ENCODE assay signal across 9 mouse cellular contexts in genomic region chr12:79966621-79967490, GRCm38 (mm10).
A peak's percentile ranks its signal among the peaks of the same experiment; 100 is the strongest.
DNase-seq lines count a peak whose midpoint lies in the region; ATAC-seq and TF ChIP-seq lines count a peak whose summit lies in the region.
"Had no signal": no experiment of that assay in that cellular context is flagged by ENCODE, and none has a peak within 500 bp of the region (broad histone marks: within the 10 kb centered on the region; RNA-seq: fewer than 3 reads in every experiment).

No protein-coding gene starts in this region.

- no peak for TF ChIP-seq EP300 in liver, postnatal 0 days (IDR thresholded peaks at IDR 0.05; ENCODE audit: low read depth)

- peaks cover 15% of the 10 kb centered on the region for H3K27me3 ChIP-seq in midbrain, embryonic 12.5 days
- H3K27me3 ChIP-seq in midbrain, embryonic 16.5 days (ENCODE audit: control insufficient read depth, insufficient read depth, low read depth, low read length): no peaks in the 10 kb centered on the region
- H3K27me3 ChIP-seq in heart, embryonic 14.5 days (ENCODE audit: control insufficient read depth, insufficient read depth, low read length): no peaks in the 10 kb centered on the region
- H3K27me3 ChIP-seq in liver, postnatal 0 days (ENCODE audit: insufficient read depth, low read length): no peaks in the 10 kb centered on the region
- H3K27me3 ChIP-seq: neural tube, embryonic 12.5 days had no signal

- peaks cover 61% of the 10 kb centered on the region for H3K4me1 ChIP-seq in midbrain, embryonic 12.5 days
- peaks cover 21% of the 10 kb centered on the region for H3K4me1 ChIP-seq in midbrain, embryonic 16.5 days (ENCODE audit: control insufficient read depth, insufficient read depth, low read length)
- H3K4me1 ChIP-seq in heart, embryonic 14.5 days (ENCODE audit: control insufficient read depth in 2 of 2, insufficient read depth in 2 of 2, low read length in 2 of 2): peaks cover 46 to 57% of the 10 kb centered on the region in 2 experiments
- H3K4me1 ChIP-seq in liver, postnatal 0 days (ENCODE audit: insufficient read depth): peaks cover 54% of the 10 kb centered on the region

- peak; percentile 56 for DNase-seq in adrenal gland, postnatal 14 days
- no peak for DNase-seq in adrenal gland, postnatal 25 days
- no peak for DNase-seq in liver, postnatal 0 days
- no peak for DNase-seq in cerebellum, postnatal 4 days (ENCODE audit: low spot score in 2 of 2)
- DNase-seq in frontal cortex, postnatal 25 days (ENCODE audit: low spot score in 2 of 2): no peak

- H3K9me3 ChIP-seq in midbrain, embryonic 12.5 days: no peaks in the 10 kb centered on the region
- no peaks in the 10 kb centered on the region for H3K9me3 ChIP-seq in midbrain, embryonic 16.5 days (replicated peaks; ENCODE audit: control insufficient read depth, low read length, poor library complexity, severe bottlenecking)
- H3K9me3 ChIP-seq in heart, embryonic 14.5 days (ENCODE audit: control insufficient read depth, low read length): no peaks in the 10 kb centered on the region
- H3K9me3 ChIP-seq in liver, postnatal 0 days (ENCODE audit: low read length): no peaks in the 10 kb centered on the region
- H3K9me3 ChIP-seq: neural tube, embryonic 12.5 days had no signal

- WGBS in midbrain, embryonic 12.5 days: 62% methylated on average over 12 of the region's 12 CpGs
- 60% methylated on average over 12 of the region's 12 CpGs for WGBS in midbrain, embryonic 16.5 days
- 24% methylated on average over 12 of the region's 12 CpGs for WGBS in heart, embryonic 14.5 days
- 48% methylated on average over 12 of the region's 12 CpGs for WGBS in liver, postnatal 0 days (ENCODE audit: insufficient replicate concordance)

- H3K4me2 ChIP-seq in midbrain, embryonic 12.5 days (replicated peaks): no peak overlapping the region
- H3K4me2 ChIP-seq in midbrain, embryonic 16.5 days (ENCODE audit: low read length): no peak overlapping the region
- H3K4me2 ChIP-seq in heart, embryonic 14.5 days (ENCODE audit: low read length): no peak overlapping the region
- no peak overlapping the region for H3K4me2 ChIP-seq in liver, postnatal 0 days (ENCODE audit: low read depth, low read length)

- H3K27ac ChIP-seq in midbrain, embryonic 12.5 days (replicated peaks): 0 out of 2 replicates have a peak overlapping the region, but pooled peaks have one; percentile 63
- no peak overlapping the region for H3K27ac ChIP-seq in midbrain, embryonic 16.5 days (ENCODE audit: low read length)
- peak overlapping the region; percentile 55 to 83 for H3K27ac ChIP-seq in heart, embryonic 14.5 days (replicated peaks in 1 of 2; ENCODE audit: control insufficient read depth in 1 of 2, insufficient read depth in 1 of 2, low read depth in 2 of 2, low read length in 2 of 2)
- peak overlapping the region; percentile 45 for H3K27ac ChIP-seq in liver, postnatal 0 days (ENCODE audit: low read depth)
- H3K27ac ChIP-seq: neural tube, embryonic 12.5 days had no signal

- ATAC-seq in midbrain, embryonic 12.5 days (ENCODE audit: low FRiP score, low read depth): no peak
- ATAC-seq in midbrain, embryonic 16.5 days: no peak
- no peak for ATAC-seq in heart, embryonic 14.5 days (ENCODE audit: insufficient number of reproducible peaks, insufficient read depth, low FRiP score, low read depth)
- ATAC-seq in liver, postnatal 0 days: no peak

- no peak overlapping the region for H3K4me3 ChIP-seq in midbrain, embryonic 12.5 days
- no peak overlapping the region for H3K4me3 ChIP-seq in midbrain, embryonic 16.5 days (ENCODE audit: low read depth, low read length)
- no peak overlapping the region for H3K4me3 ChIP-seq in heart, embryonic 14.5 days (ENCODE audit: control insufficient read depth in 1 of 2, insufficient read depth in 1 of 2, low read depth in 1 of 2, low read length in 2 of 2)
- no peak overlapping the region for H3K4me3 ChIP-seq in liver, postnatal 0 days (ENCODE audit: low read depth, low read length)

- H3K9ac ChIP-seq in midbrain, embryonic 12.5 days (replicated peaks): no peak overlapping the region
- no peak overlapping the region for H3K9ac ChIP-seq in midbrain, embryonic 16.5 days (ENCODE audit: low read depth, low read length)
- H3K9ac ChIP-seq in heart, embryonic 14.5 days (ENCODE audit: low read length): peak overlapping the region; percentile 18; the same call in 1 of the 2 replicates
- H3K9ac ChIP-seq in liver, postnatal 0 days (replicated peaks): no peak overlapping the region

- no peaks in the 10 kb centered on the region for H3K36me3 ChIP-seq in midbrain, embryonic 12.5 days
- H3K36me3 ChIP-seq in midbrain, embryonic 16.5 days (ENCODE audit: control insufficient read depth, insufficient read depth, low read length): no peaks in the 10 kb centered on the region
- no peaks in the 10 kb centered on the region for H3K36me3 ChIP-seq in heart, embryonic 14.5 days (ENCODE audit: control insufficient read depth, insufficient read depth, low read length)
- no peaks in the 10 kb centered on the region for H3K36me3 ChIP-seq in liver, postnatal 0 days (replicated peaks; ENCODE audit: insufficient read depth, low read length)
- H3K36me3 ChIP-seq: neural tube, embryonic 12.5 days had no signal

- TF ChIP-seq CTCF in liver, postnatal 0 days (IDR thresholded peaks at IDR 0.05; ENCODE audit: low read depth): no peak
